Mouse (Mus musculus) small intestine, adult 2 months (tissue): ENCODE measurements around the gene Uck2. TPM values are rescaled to one million over a fixed set of nuclear protein-coding genes. Genes with fewer than 3 reads are reported as not detected.

Source experiments
- H3K27ac ChIP-seq: fragments of 200-500 bp; 2 replicates; pipeline ENCODE4 v1.5.1; 2012; ENCODE audit warnings: low read depth, low read length, control low read depth, inconsistent platforms; ENCODE audit not compliant: insufficient read depth
- H3K27me3 ChIP-seq: fragments of 200-500 bp; 2 replicates; pipeline ENCODE4 v1.6.1; 2012; ENCODE audit warnings: mild to moderate bottlenecking, moderate library complexity, low read length, inconsistent platforms; ENCODE audit not compliant: control insufficient read depth, insufficient read depth
- H3K36me3 ChIP-seq: fragments of 200-500 bp; 2 replicates; pipeline ENCODE4 v1.6.1; 2012; ENCODE audit warnings: mild to moderate bottlenecking, low read length, control low read depth, inconsistent platforms; ENCODE audit not compliant: control insufficient read depth, insufficient read depth
- H3K4me1 ChIP-seq: fragments of 200-500 bp; 2 replicates; pipeline ENCODE4 v1.6.1; 2012; ENCODE audit warnings: low read length, inconsistent platforms, mixed read lengths; ENCODE audit not compliant: control insufficient read depth, insufficient read depth, insufficient read length
- H3K4me3 ChIP-seq: fragments of 200-500 bp; 2 replicates; pipeline ENCODE4 v1.5.1; 2012; ENCODE audit warnings: low read depth, mild to moderate bottlenecking, control low read depth, inconsistent platforms, low read length, moderate library complexity
- CTCF ChIP-seq: fragments of 200-500 bp; IDR thresholded peaks from 2 replicates; pipeline ENCODE4 v1.5.1; 2012; ENCODE audit warnings: low read depth, mild to moderate bottlenecking, control low read depth, inconsistent platforms, low read length, moderate library complexity, mixed read lengths; ENCODE audit not compliant: insufficient replicate concordance, insufficient read length; ENCODE audit errors: extremely low read depth
- POLR2A ChIP-seq: fragments of 200-500 bp; IDR thresholded peaks from 2 replicates; pipeline ENCODE4 v1.6.1; 2012; ENCODE audit warnings: low read depth, mild to moderate bottlenecking, control low read depth, inconsistent platforms, low read length, moderate library complexity
- WGBS: fragments of 180-500 bp; shearing (Covaris S2); methylation state at CpG from one replicate; pipeline ENCODE4 v1.1.7; 2018; 5-methylcytosine and 5-hydroxymethylcytosine counted together
- polyA plus RNA-seq: library from polyadenylated mRNA; depleted of rRNA; stranded (reverse); fragments of >200 nt; gene quantifications from 2 replicates; pipeline ENCODE4 v1.2.3, GENCODE M21; 2012

Uck2 gene
- polyA plus RNA-seq, 1 experiment, result 26.5 TPM

GRCm38 (mm10) chr1:167307674-167308073 is 22.6 kb upstream of the Uck2 start:
- no peaks in the 10 kb centered on the region for H3K27me3 ChIP-seq
- no peak overlapping the region for H3K27ac ChIP-seq
- TF ChIP-seq POLR2A (no peak), CTCF (no peak)
- WGBS, result 25% methylated on average over 11 of the region's 11 CpGs
- H3K4me3 ChIP-seq, result peak overlapping the region; percentile 94
- peaks cover 4% of the 10 kb centered on the region; the same call in 1 of the 2 replicates for H3K4me1 ChIP-seq
- H3K36me3 ChIP-seq, result peaks cover 7% of the 10 kb centered on the region

GRCm38 (mm10) chr1:167306451-167307240 is 21.5 kb upstream of the Uck2 start:
- Histone ChIP-seq H3K4me3 (no peak overlapping the region), H3K4me1 (peaks cover 4% of the 10 kb centered on the region; the same call in 1 of the 2 replicates), H3K36me3 (peaks cover 5% of the 10 kb centered on the region), H3K27me3 (no peaks in the 10 kb centered on the region), H3K27ac (no peak overlapping the region)
- TF ChIP-seq CTCF (peak; percentile 59; the same call in 1 of the 2 replicates), POLR2A (no peak)
- 37% methylated on average over 5 of the region's 5 CpGs for WGBS

- Histone ChIP-seq H3K36me3 (peaks cover 2% of the 10 kb centered on the region), H3K4me3 (no peak overlapping the region), H3K27me3 (no peaks in the 10 kb centered on the region), H3K4me1 (peaks cover 4% of the 10 kb centered on the region; the same call in 1 of the 2 replicates), H3K27ac (no peak overlapping the region)
- TF ChIP-seq CTCF (no peak), POLR2A (no peak)
- WGBS, result 44% methylated on average over 7 of the region's 7 CpGs
Observed at GRCm38 (mm10) chr1:167305501-167306137, 20.5 kb upstream of the Uck2 start.

- Histone ChIP-seq H3K36me3 (no peaks in the 10 kb centered on the region), H3K27ac (no peak overlapping the region), H3K4me1 (no peaks in the 10 kb centered on the region), H3K4me3 (no peak overlapping the region), H3K27me3 (no peaks in the 10 kb centered on the region)
- TF ChIP-seq CTCF, result no peak
- TF ChIP-seq POLR2A, result no peak
- 58% methylated on average over 2 of the region's 2 CpGs for WGBS
Observed at GRCm38 (mm10) chr1:167300122-167300521, 15.0 kb upstream of the Uck2 start.

GRCm38 (mm10) chr1:167295679-167296402 is 10.7 kb upstream of the Uck2 start:
- H3K27ac ChIP-seq, result no peak overlapping the region
- WGBS, result 83% methylated on average over 13 of the region's 13 CpGs
- H3K4me1 ChIP-seq, result no peaks in the 10 kb centered on the region
- no peak overlapping the region for H3K4me3 ChIP-seq
- no peaks in the 10 kb centered on the region for H3K27me3 ChIP-seq
- TF ChIP-seq CTCF (no peak), POLR2A (no peak)
- no peaks in the 10 kb centered on the region for H3K36me3 ChIP-seq

- WGBS, result 53% methylated on average over 11 of the region's 11 CpGs
- H3K27ac ChIP-seq, result no peak overlapping the region
- no peaks in the 10 kb centered on the region for H3K4me1 ChIP-seq
- TF ChIP-seq CTCF (no peak), POLR2A (no peak)
- H3K36me3 ChIP-seq, result no peaks in the 10 kb centered on the region
- peaks cover 5% of the 10 kb centered on the region; the same call in 1 of the 2 replicates for H3K27me3 ChIP-seq
- no peak overlapping the region for H3K4me3 ChIP-seq
Observed at GRCm38 (mm10) chr1:167292447-167292846, 7.3 kb upstream of the Uck2 start.

- TF ChIP-seq CTCF (no peak), POLR2A (no peak)
- H3K27me3 ChIP-seq, result peaks cover 5% of the 10 kb centered on the region; the same call in 1 of the 2 replicates
- 88% methylated on average over 8 of the region's 8 CpGs for WGBS
- no peaks in the 10 kb centered on the region for H3K36me3 ChIP-seq
- H3K4me3 ChIP-seq, result no peak overlapping the region
- H3K4me1 ChIP-seq, result no peaks in the 10 kb centered on the region
- H3K27ac ChIP-seq, result no peak overlapping the region
Observed at GRCm38 (mm10) chr1:167291610-167292009, 6.5 kb upstream of the Uck2 start.
